Mouse (Mus musculus) kidney, embryonic 14.5 days (tissue): ENCODE measurements at regions not wholly inside any gene's neighbourhood (a gene's known extent, or its start where the extent isn't known, plus 50 kb on each side); places are given as distances from the start of the nearest gene placed in this dataset.

Source experiments
- ATAC-seq: fragments of 200-750 bp; cut with Nextera tagmentation; 2 replicates; pipeline ENCODE4 v1.8.0; 2017; ENCODE audit warnings: moderate number of reproducible peaks, mild to moderate bottlenecking, moderate TSS enrichment, moderate library complexity; ENCODE audit not compliant: low FRiP score, low TSS enrichment
- H3K27ac ChIP-seq: fragments of 300-500 bp; sonication (generic); 2 replicates; pipeline ENCODE4 v1.5.1; 2014; ENCODE audit warnings: low read depth, mild to moderate bottlenecking, low read length, moderate library complexity, mixed read lengths
- H3K27me3 ChIP-seq: fragments of 300-500 bp; sonication (generic); 2 replicates; pipeline ENCODE4 v1.6.1; 2014; ENCODE audit warnings: mild to moderate bottlenecking, low read length; ENCODE audit not compliant: control insufficient read depth, insufficient read depth
- H3K36me3 ChIP-seq: fragments of 300-500 bp; sonication (generic); 2 replicates; pipeline ENCODE4 v1.6.1; 2014; ENCODE audit warnings: low read length, mixed read lengths; ENCODE audit not compliant: control insufficient read depth, insufficient read depth
- H3K4me1 ChIP-seq: fragments of 300-500 bp; sonication (generic); 2 replicates; pipeline ENCODE4 v1.6.1; 2014; ENCODE audit warnings: low read length, mixed read lengths; ENCODE audit not compliant: control insufficient read depth, insufficient read depth
- H3K4me2 ChIP-seq: fragments of 300-500 bp; sonication (generic); replicated peaks from 2 replicates; pipeline ENCODE4 v1.6.1; 2014; ENCODE audit warnings: low read depth, mild to moderate bottlenecking, low read length
- H3K4me3 ChIP-seq: fragments of 300-500 bp; sonication (generic); 2 replicates; pipeline ENCODE4 v1.5.1; 2014; ENCODE audit warnings: mild to moderate bottlenecking, low read length
- H3K9ac ChIP-seq: fragments of 300-500 bp; sonication (generic); 2 replicates; pipeline ENCODE4 v1.6.1; 2014; ENCODE audit warnings: low read depth, mild to moderate bottlenecking, low read length, moderate library complexity
- H3K9me3 ChIP-seq: fragments of 300-500 bp; sonication (generic); 2 replicates; pipeline ENCODE4 v1.6.1; 2016; ENCODE audit warnings: low read length; ENCODE audit not compliant: control insufficient read depth
- WGBS: fragments of 180-500 bp; shearing (Covaris S2); extraction: QIAGEN DNeasy Blood & Tissue Kit; methylation state at CpG from one replicate; pipeline ENCODE4 v1.1.7; 2014; 5-methylcytosine and 5-hydroxymethylcytosine counted together

- ATAC-seq = no peak
- no peaks in the 10 kb centered on the region for H3K4me1 ChIP-seq
- no peak overlapping the region for H3K4me2 ChIP-seq
- no peaks in the 10 kb centered on the region for H3K9me3 ChIP-seq
- no peaks in the 10 kb centered on the region for H3K27me3 ChIP-seq
- no peak overlapping the region for H3K27ac ChIP-seq
- H3K36me3 ChIP-seq = no peaks in the 10 kb centered on the region
- H3K9ac ChIP-seq = no peak overlapping the region
- H3K4me3 ChIP-seq = no peak overlapping the region
- WGBS = 90% methylated on average over 1 of the region's 1 CpGs
These were observed 94.8 kb downstream of the Rbm46 start for GRCm38 (mm10) chr3:82781464-82781863.

GRCm38 (mm10) chr3:82770512-82771270 is 105.6 kb downstream of the Rbm46 start:
- Histone ChIP-seq H3K27me3 (no peaks in the 10 kb centered on the region), H3K9me3 (no peaks in the 10 kb centered on the region), H3K36me3 (no peaks in the 10 kb centered on the region), H3K9ac (no peak overlapping the region), H3K4me2 (no peak overlapping the region), H3K4me3 (no peak overlapping the region), H3K4me1 (no peaks in the 10 kb centered on the region), H3K27ac (no peak overlapping the region)
- WGBS = 89% methylated on average over 8 of the region's 8 CpGs
- no peak for ATAC-seq

- Histone ChIP-seq H3K4me1 (no peaks in the 10 kb centered on the region), H3K27me3 (no peaks in the 10 kb centered on the region), H3K4me2 (no peak overlapping the region), H3K27ac (no peak overlapping the region), H3K9ac (no peak overlapping the region), H3K4me3 (no peak overlapping the region), H3K36me3 (no peaks in the 10 kb centered on the region), H3K9me3 (no peaks in the 10 kb centered on the region)
- whole genome bisulfite sequencing = 68% methylated on average over 5 of the region's 5 CpGs
- no peak for ATAC-seq
These were observed 108.8 kb downstream of the Rbm46 start for GRCm38 (mm10) chr3:82767484-82767883.

GRCm38 (mm10) chr3:82759946-82760345 is 116.3 kb downstream of the Rbm46 start:
- WGBS = 84% methylated on average over 2 of the region's 2 CpGs
- Histone ChIP-seq H3K4me1 (no peaks in the 10 kb centered on the region), H3K9ac (no peak overlapping the region), H3K4me2 (no peak overlapping the region), H3K27ac (no peak overlapping the region), H3K36me3 (no peaks in the 10 kb centered on the region), H3K4me3 (no peak overlapping the region), H3K9me3 (no peaks in the 10 kb centered on the region), H3K27me3 (no peaks in the 10 kb centered on the region)
- ATAC-seq = no peak

- no peaks in the 10 kb centered on the region for H3K27me3 ChIP-seq
- H3K9ac ChIP-seq = no peak overlapping the region
- H3K36me3 ChIP-seq = no peaks in the 10 kb centered on the region
- no peak overlapping the region for H3K27ac ChIP-seq
- no peak overlapping the region for H3K4me3 ChIP-seq
- no peak for ATAC-seq
- 76% methylated on average over 1 of the region's 1 CpGs for WGBS
- H3K9me3 ChIP-seq = no peaks in the 10 kb centered on the region
- no peaks in the 10 kb centered on the region for H3K4me1 ChIP-seq
- H3K4me2 ChIP-seq = no peak overlapping the region
These were observed 117.3 kb downstream of the Rbm46 start for GRCm38 (mm10) chr3:82758967-82759366.

- no peaks in the 10 kb centered on the region for H3K4me1 ChIP-seq
- no peak overlapping the region for H3K27ac ChIP-seq
- H3K27me3 ChIP-seq = no peaks in the 10 kb centered on the region
- no peak overlapping the region for H3K4me2 ChIP-seq
- no peaks in the 10 kb centered on the region for H3K36me3 ChIP-seq
- no peaks in the 10 kb centered on the region for H3K9me3 ChIP-seq
- no peak overlapping the region for H3K9ac ChIP-seq
- WGBS = 35% methylated on average over 3 of the region's 3 CpGs
- H3K4me3 ChIP-seq = no peak overlapping the region
- ATAC-seq = no peak
These were observed 150.7 kb downstream of the Rbm46 start for GRCm38 (mm10) chr3:82725546-82725945.

GRCm38 (mm10) chr3:82707628-82708027 is 159.7 kb upstream of the Npy2r start:
- Histone ChIP-seq H3K27ac (no peak overlapping the region), H3K36me3 (no peaks in the 10 kb centered on the region), H3K4me2 (no peak overlapping the region), H3K9ac (no peak overlapping the region), H3K9me3 (no peaks in the 10 kb centered on the region), H3K27me3 (no peaks in the 10 kb centered on the region), H3K4me1 (no peaks in the 10 kb centered on the region), H3K4me3 (no peak overlapping the region)
- 61% methylated on average over 4 of the region's 4 CpGs for WGBS
- no peak for ATAC-seq

- ATAC-seq = no peak
- no peak overlapping the region for H3K4me2 ChIP-seq
- H3K4me1 ChIP-seq = no peaks in the 10 kb centered on the region
- no peaks in the 10 kb centered on the region for H3K27me3 ChIP-seq
- no peak overlapping the region for H3K4me3 ChIP-seq
- no peak overlapping the region for H3K9ac ChIP-seq
- no peaks in the 10 kb centered on the region for H3K36me3 ChIP-seq
- WGBS = 84% methylated on average over 2 of the region's 2 CpGs
- no peak overlapping the region for H3K27ac ChIP-seq
- H3K9me3 ChIP-seq = no peaks in the 10 kb centered on the region
These were observed 144.2 kb upstream of the Npy2r start for GRCm38 (mm10) chr3:82692131-82692530.

- H3K4me2 ChIP-seq = no peak overlapping the region
- no peak overlapping the region for H3K27ac ChIP-seq
- no peaks in the 10 kb centered on the region for H3K4me1 ChIP-seq
- ATAC-seq = no peak
- no peaks in the 10 kb centered on the region for H3K27me3 ChIP-seq
- no peaks in the 10 kb centered on the region for H3K36me3 ChIP-seq
- no peaks in the 10 kb centered on the region for H3K9me3 ChIP-seq
- WGBS = 87% methylated on average over 8 of the region's 8 CpGs
- H3K4me3 ChIP-seq = no peak overlapping the region
- H3K9ac ChIP-seq = no peak overlapping the region
These were observed 108.4 kb upstream of the Npy2r start for GRCm38 (mm10) chr3:82656159-82656874.
